Mouse (Mus musculus): ENCODE data around the gene Tlk2.

The Tlk2 gene

DNA sequence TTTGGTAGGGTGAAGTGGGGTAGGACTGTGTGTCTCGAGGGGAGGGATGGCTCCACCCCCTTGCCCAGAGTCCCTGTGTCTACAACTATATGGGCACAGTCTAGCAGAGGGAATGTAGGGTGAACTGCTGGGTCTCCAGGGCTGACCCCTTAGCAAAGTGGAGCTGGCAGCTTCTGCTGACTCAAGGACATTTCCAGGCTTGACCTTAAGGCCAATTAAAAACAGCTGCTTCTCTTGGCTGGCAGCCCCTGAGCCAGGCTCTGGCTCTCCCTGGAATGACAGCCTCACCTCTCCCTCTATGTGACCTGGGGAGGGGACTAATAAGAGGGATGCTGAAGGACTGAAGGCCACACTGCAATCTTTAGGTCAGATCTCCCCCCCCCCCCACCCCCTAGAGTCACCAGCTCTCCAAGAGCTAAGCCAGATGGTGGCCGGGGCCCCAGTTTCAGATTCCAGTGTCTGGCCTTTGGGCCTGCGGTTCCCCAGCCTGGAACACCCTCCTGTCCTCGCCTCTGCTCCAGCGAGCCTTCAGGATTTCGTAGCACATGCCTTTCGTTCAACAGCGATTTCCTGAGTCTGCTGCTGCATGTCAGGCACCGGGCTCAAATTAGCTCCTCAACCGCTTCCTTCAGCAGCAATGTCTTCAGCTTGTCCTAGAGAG is 134.5 kb downstream of the Tlk2 start:
- DNase-seq (ENCODE audit: low read depth, low spot score) = no peak

DNA sequence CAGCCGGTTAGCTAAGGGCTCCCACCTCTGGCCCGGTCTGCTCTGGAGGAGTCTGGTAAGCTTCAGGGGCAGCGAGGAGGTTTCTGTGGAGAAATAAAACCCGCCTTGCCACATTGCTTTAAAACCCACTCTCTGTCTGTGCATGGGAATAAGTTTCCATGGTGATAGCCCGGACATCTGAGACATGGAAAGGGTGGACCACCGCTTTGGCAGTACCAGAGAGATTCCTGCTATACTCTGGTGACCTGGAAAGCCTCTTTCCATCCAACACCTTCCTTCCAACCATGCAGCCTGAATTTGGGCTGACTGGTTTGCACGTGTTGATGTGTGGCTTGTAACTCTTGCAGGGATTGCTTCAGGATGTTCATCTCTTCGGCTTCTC is 135.0 kb downstream of the Tlk2 start:
- DNase-seq (ENCODE audit: low read depth, low spot score) = no peak

DNA sequence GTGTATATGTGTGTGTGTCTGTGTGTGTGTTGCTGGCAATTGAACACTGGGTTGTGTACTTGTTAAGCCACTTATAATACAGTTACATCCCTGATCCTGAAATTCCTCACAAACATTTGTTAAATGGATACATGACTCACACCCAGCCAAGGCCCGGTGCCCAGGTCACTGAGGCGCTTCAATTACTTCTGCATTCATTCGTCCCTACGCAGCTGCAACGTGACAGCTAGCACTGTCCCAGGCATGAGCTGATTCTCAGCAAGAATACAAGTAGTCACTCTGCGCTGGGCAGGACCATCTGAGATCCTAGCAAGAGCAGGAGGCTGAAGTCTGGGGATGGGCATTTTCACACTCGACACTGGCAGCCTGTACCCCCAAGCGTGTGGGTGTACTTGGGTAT is 136.7 kb downstream of the Tlk2 start:
- no peak for DNase-seq (ENCODE audit: low read depth, low spot score)

GRCm38 (mm10) chr11:105316121-105316520 is 137.5 kb downstream of the Tlk2 start:
- DNase-seq (ENCODE audit: low read depth, low spot score) = no peak

DNA sequence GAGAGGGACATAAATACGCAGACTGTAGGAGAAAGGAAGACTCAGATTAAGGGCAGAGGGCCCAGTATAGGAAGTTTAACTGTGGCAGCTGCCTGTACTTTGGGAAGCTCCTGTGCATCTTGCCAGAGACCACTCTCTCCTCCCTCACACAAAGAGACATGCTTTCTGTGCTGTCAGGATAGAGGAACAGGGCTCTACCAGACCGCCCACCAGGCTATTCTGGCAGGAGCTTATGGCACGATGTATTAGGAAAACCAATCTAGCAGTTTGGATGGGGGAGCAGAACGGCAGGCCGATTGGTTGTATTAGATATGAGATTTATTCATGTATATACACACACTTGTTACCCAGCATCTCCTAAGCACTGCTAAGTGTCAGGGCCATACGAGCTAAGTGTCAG is 139.2 kb downstream of the Tlk2 start:
- DNase-seq (ENCODE audit: low read depth, low spot score) = no peak

- DNase-seq (ENCODE audit: low read depth, low spot score) = no peak
Observed at GRCm38 (mm10) chr11:105321090-105321489, 142.5 kb downstream of the Tlk2 start.

DNA sequence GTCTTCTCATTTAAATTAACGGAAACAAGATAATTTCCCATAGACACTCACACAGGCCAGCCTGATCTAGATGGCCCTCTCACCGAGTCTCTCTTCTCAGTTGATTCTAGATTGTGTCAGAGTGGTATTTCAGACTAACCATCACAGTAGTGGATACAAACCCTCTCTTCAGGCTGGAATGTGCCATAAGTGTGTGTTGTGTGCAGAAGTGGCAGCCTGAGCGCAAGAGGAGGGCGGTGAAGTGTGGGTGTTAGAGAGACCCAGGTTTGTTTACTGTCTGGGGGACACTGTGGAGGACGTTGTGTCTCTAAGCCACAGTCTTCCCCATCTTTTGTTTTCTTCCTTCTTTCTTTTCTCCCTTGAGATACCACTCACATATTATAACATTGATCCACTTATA is 144.9 kb downstream of the Tlk2 start:
- no peak for DNase-seq (ENCODE audit: low read depth, low spot score)

DNA sequence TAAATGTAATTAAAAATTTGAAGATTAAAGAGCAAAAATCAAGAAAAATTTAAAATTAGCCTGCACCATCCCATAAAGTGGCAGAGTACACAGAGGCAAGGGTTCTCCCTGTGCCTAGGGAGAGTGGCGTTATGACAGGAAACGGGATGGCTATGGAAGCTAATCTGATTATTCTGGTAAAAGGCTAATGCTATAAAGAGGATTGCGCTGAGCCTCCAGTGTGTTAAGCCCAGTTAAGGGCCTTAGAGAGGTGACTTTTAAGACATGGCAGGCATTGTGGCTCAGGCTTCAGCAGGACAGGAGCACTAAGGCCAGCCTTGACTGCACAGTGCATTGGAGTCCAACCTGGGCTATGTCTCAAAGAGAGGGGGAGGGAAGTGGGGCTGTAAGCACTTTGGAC is 148.5 kb downstream of the Tlk2 start:
- no peak for DNase-seq (ENCODE audit: low read depth, low spot score)

- DNase-seq (ENCODE audit: low read depth, low spot score) = no peak
Observed at GRCm38 (mm10) chr11:105329962-105330361, 151.4 kb downstream of the Tlk2 start.

DNA sequence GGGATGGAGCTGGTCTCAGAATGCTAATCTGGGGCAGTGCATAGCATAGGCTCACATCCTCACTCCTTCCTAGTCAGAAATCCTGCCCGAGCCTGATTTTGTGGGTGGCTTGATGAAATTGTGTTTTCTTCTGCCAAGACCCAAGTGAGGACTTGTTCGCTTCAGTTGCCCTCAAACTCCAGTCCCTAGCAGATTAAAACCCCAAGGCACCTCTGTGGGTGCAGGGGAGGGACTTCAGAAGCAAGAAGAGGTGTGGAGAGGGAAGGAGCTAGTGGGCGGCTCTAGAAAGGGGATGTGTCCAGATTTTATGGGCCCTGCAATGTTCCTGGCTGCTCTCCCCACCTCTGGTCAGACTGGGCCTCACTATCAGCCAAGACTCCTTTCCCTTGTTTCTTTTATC is 152.5 kb downstream of the Tlk2 start:
- no peak for DNase-seq (ENCODE audit: low read depth, low spot score)

GRCm38 (mm10) chr11:105331732-105332131 is 153.1 kb downstream of the Tlk2 start:
- DNase-seq (ENCODE audit: low read depth, low spot score) = no peak

GRCm38 (mm10) chr11:105332468-105332867 is 153.9 kb downstream of the Tlk2 start:
- DNase-seq (ENCODE audit: low read depth, low spot score) = no peak

All from brain, embryonic 18.5 days (tissue).